Mouse (Mus musculus) stomach, postnatal 0 days (tissue): ENCODE measurements around the gene Vps37b.

Experiments used
- CTCF ChIP-seq: IDR thresholded peaks from 2 replicates; pipeline ENCODE4 v1.5.1; 2016; ENCODE audit warnings: antibody characterized with exemption, low read depth, mild to moderate bottlenecking, moderate library complexity
- EP300 ChIP-seq: optimal IDR thresholded peaks from 2 replicates; pipeline ENCODE3; 2016; ENCODE audit warnings: antibody characterized with exemption

- TF ChIP-seq CTCF, result no peak
- TF ChIP-seq EP300, result no peak
Measured at GRCm38 (mm10) chr5:123968468-123968867, 63.6 kb downstream of the Vps37b start.
